Mouse (Mus musculus) heart, embryonic 14.5 days (tissue): ENCODE measurements around the gene Rbks. TPM values are rescaled to one million over a fixed set of nuclear protein-coding genes. Genes with fewer than 3 reads are reported as not detected.

Experiments used
- ATAC-seq: fragments of 200-750 bp; cut with Nextera tagmentation; 2 replicates; pipeline ENCODE4 v1.8.0; 2017; ENCODE audit warnings: low read depth, moderate TSS enrichment; ENCODE audit not compliant: insufficient number of reproducible peaks, insufficient read depth, low FRiP score
- H3K27ac ChIP-seq, 2 experiments: fragments of 200-500 bp in 1 of 2; fragments of 300-500 bp in 1 of 2; sonication (generic) in 1 of 2; replicated peaks in 1 of 2; 2 replicates each; pipeline ENCODE4 v1.5.1; 2012 to 2014; ENCODE audit warnings: low read depth in 2 of 2, low read length in 2 of 2, control low read depth in 1 of 2, mild to moderate bottlenecking in 1 of 2, mixed read lengths in 1 of 2; ENCODE audit not compliant: control insufficient read depth in 1 of 2, insufficient read depth in 1 of 2
- H3K27me3 ChIP-seq: fragments of 300-500 bp; sonication (generic); 2 replicates; pipeline ENCODE4 v1.6.1; 2014; ENCODE audit warnings: mild to moderate bottlenecking, low read length, control low read depth; ENCODE audit not compliant: control insufficient read depth, insufficient read depth
- H3K36me3 ChIP-seq: fragments of 300-500 bp; sonication (generic); 2 replicates; pipeline ENCODE4 v1.6.1; 2014; ENCODE audit warnings: mild to moderate bottlenecking, control low read depth, low read length, mixed read lengths; ENCODE audit not compliant: control insufficient read depth, insufficient read depth
- H3K4me1 ChIP-seq, 2 experiments: fragments of 200-500 bp in 1 of 2; fragments of 300-500 bp in 1 of 2; sonication (generic) in 1 of 2; 2 replicates each; pipeline ENCODE4 v1.6.1; 2012 to 2014; ENCODE audit warnings: low read length in 2 of 2, control low read depth in 1 of 2, mixed read lengths in 1 of 2; ENCODE audit not compliant: control insufficient read depth in 2 of 2, insufficient read depth in 2 of 2
- H3K4me2 ChIP-seq: fragments of 300-500 bp; sonication (generic); 2 replicates; pipeline ENCODE4 v1.6.1; 2014; ENCODE audit warnings: mild to moderate bottlenecking, low read length
- H3K4me3 ChIP-seq, 2 experiments: fragments of 200-500 bp in 1 of 2; fragments of 300-500 bp in 1 of 2; sonication (generic) in 1 of 2; 2 replicates each; pipeline ENCODE4 v1.5.1; 2012 to 2014; ENCODE audit warnings: low read length in 2 of 2, mild to moderate bottlenecking in 2 of 2, control low read depth in 1 of 2, low read depth in 1 of 2, moderate library complexity in 1 of 2; ENCODE audit not compliant: control insufficient read depth in 1 of 2, insufficient read depth in 1 of 2
- H3K9ac ChIP-seq: fragments of 300-500 bp; sonication (generic); 2 replicates; pipeline ENCODE4 v1.6.1; 2014; ENCODE audit warnings: mild to moderate bottlenecking, low read length
- H3K9me3 ChIP-seq: fragments of 300-500 bp; sonication (generic); 2 replicates; pipeline ENCODE4 v1.6.1; 2016; ENCODE audit warnings: low read length, control low read depth; ENCODE audit not compliant: control insufficient read depth
- WGBS: fragments of 180-500 bp; shearing (Covaris S2); extraction: QIAGEN DNeasy Blood & Tissue Kit; methylation state at CpG from one replicate; pipeline ENCODE4 v1.1.7; 2014; 5-methylcytosine and 5-hydroxymethylcytosine counted together
- polyA plus RNA-seq: library from polyadenylated mRNA; unstranded; fragments of >200 nt; fragmentation: Nextera tagmentation; extraction: Ambion mirVana; gene quantifications from 2 replicates; pipeline ENCODE4 v1.2.1, GENCODE M21; 2014

Gene Rbks
- polyA plus RNA-seq, 1 experiment from 2014 or later, result 3.6 TPM

DNA sequence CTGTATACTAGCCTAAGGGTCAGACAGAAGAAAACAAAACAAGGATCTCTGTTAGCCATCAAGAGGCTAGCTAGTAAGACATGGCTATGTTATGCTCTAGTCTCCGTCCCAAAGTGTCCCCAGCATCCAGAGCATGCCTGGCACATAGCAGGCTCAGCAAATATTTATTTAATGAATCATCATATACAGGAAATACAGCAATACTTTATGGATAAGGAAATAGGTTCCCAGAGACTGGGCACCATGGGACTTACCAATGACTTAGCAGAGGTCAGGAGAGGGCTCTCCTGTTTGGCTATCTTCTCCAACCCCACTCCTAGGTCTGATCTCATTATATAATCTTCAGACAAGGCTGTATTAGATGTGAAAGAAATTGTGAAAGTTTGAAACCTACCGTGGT, 50.1 kb downstream of the Rbks start:
- no peak for ATAC-seq

DNA sequence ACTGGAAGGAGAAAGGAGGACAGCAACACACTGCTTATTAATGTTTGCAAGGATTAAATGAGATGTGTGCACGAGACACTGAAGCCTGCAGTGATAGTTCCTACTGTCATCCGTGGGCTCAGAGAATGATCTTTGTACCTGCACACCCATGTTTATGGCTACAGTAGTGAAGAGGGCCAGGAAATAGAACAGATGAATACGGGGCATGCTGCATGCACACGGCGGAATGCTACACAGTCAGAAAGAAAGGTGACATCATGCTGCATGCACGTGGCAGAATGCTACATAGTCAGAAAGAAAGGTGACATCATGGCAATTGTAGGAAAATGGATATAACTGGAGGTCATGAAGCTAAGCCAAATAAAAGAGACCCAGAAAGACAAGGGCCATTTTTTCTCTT, 50.9 kb downstream of the Rbks start:
- H3K9ac ChIP-seq, result no peak overlapping the region
- no peaks in the 10 kb centered on the region for H3K27me3 ChIP-seq
- H3K27ac ChIP-seq, result no peak overlapping the region; a peak in 2 of 4 replicates
- no peaks in the 10 kb centered on the region for H3K36me3 ChIP-seq
- no peak for ATAC-seq
- no peaks in the 10 kb centered on the region for H3K9me3 ChIP-seq
- peaks cover 11 to 24% of the 10 kb centered on the region in 2 experiments for H3K4me1 ChIP-seq
- no peak overlapping the region for H3K4me3 ChIP-seq
- whole genome bisulfite sequencing, result 64% methylated on average over 6 of the region's 6 CpGs
- H3K4me2 ChIP-seq, result no peak overlapping the region

More for the DNA sequence above, 50.1 kb downstream of the Rbks start:
- H3K4me3 ChIP-seq, result no peak overlapping the region
- H3K27ac ChIP-seq, result no peak overlapping the region
- H3K27me3 ChIP-seq, result no peaks in the 10 kb centered on the region
- peaks cover 11 to 24% of the 10 kb centered on the region in 2 experiments for H3K4me1 ChIP-seq
- no peaks in the 10 kb centered on the region for H3K9me3 ChIP-seq
- H3K36me3 ChIP-seq, result no peaks in the 10 kb centered on the region
- 74% methylated on average over 2 of the region's 2 CpGs for WGBS
- no peak overlapping the region for H3K9ac ChIP-seq
- H3K4me2 ChIP-seq, result no peak overlapping the region

DNA sequence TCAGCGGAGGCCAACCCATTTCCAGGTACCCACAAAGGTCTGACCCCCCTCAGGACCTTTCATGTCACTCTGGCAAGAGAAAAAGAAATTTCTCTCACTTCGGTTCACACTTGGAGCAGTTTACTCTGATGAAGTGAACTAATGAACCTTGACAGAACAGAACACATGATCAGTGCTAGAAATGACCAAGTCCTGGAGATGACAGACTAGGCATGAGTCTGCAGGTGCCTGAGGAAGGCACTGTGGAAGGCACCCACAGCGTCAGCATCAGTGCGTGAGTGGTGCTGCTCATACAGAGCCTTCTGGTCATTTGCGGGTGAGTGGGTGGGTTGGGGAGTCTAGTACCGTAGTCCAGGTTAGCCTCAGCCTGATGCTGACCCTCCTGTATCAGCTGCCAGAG, 51.6 kb downstream of the Rbks start:
- Histone ChIP-seq H3K4me1 (peaks cover 11 to 24% of the 10 kb centered on the region in 2 experiments), H3K9ac (no peak overlapping the region), H3K9me3 (no peaks in the 10 kb centered on the region), H3K27me3 (no peaks in the 10 kb centered on the region), H3K4me3 (no peak overlapping the region), H3K4me2 (no peak overlapping the region), H3K27ac (peak overlapping the region in 1 of 2 experiments; percentile 85; a peak in 2 of 4 replicates), H3K36me3 (peaks cover 3% of the 10 kb centered on the region; the same call in 1 of the 2 replicates)
- WGBS, result 91% methylated on average over 6 of the region's 6 CpGs
- ATAC-seq, result no peak

DNA sequence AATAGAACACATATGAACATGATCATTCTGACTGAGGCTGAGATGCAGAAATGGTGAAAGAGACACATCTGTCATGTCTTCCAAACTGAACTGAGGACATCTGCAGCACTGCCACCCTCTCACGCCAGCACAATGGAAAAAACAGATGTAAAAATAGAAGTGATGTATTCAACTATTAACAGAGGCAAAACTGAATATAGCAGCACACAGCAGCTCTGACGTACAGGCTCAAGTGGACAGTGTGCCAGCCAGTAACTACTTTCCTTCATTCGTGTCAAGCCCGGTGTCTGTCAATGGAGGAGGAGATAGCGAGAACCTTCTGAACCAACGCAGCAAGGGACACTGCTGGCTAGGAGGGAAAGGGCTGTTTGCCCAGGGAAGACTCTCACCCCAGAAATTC, 52.6 kb downstream of the Rbks start:
- Histone ChIP-seq H3K9me3 (no peaks in the 10 kb centered on the region), H3K9ac (peak overlapping the region; percentile 40; the same call in 1 of the 2 replicates), H3K4me1 (peaks cover 11 to 24% of the 10 kb centered on the region in 2 experiments), H3K27ac (peak overlapping the region; percentile 85 to 91), H3K36me3 (peaks cover 6% of the 10 kb centered on the region; the same call in 1 of the 2 replicates), H3K4me3 (no peak overlapping the region), H3K27me3 (no peaks in the 10 kb centered on the region), H3K4me2 (no peak overlapping the region)
- 32% methylated on average over 6 of the region's 6 CpGs for WGBS
- ATAC-seq, result peak; percentile 75; the same call in 1 of the 2 replicates

DNA sequence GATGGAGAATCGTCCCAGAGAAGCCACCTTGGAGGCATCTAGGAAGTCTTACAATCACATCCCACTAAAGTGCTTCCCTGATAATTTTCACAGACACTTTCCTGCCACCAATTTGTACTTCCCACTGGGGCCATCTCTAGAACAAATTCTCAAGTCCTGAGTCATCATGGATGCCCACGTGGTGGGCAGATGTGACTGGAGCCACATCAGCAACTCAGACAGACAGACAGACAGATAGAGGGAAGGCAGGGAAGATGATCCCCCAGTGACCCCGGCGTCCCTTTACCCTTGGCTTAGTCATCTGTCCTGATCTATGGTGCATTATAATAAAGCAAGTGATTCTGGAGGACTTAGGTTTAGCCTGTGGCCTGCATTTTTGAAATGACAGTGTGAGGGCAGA, 53.2 kb downstream of the Rbks start:
- Histone ChIP-seq H3K27me3 (no peaks in the 10 kb centered on the region), H3K4me1 (peaks cover 11 to 24% of the 10 kb centered on the region in 2 experiments), H3K27ac (peak overlapping the region; percentile 85 to 91), H3K36me3 (peaks cover 6% of the 10 kb centered on the region; the same call in 1 of the 2 replicates), H3K9ac (peak overlapping the region; percentile 40), H3K4me3 (no peak overlapping the region), H3K9me3 (no peaks in the 10 kb centered on the region), H3K4me2 (no peak overlapping the region)
- ATAC-seq, result no peak
- WGBS, result 56% methylated on average over 4 of the region's 4 CpGs

DNA sequence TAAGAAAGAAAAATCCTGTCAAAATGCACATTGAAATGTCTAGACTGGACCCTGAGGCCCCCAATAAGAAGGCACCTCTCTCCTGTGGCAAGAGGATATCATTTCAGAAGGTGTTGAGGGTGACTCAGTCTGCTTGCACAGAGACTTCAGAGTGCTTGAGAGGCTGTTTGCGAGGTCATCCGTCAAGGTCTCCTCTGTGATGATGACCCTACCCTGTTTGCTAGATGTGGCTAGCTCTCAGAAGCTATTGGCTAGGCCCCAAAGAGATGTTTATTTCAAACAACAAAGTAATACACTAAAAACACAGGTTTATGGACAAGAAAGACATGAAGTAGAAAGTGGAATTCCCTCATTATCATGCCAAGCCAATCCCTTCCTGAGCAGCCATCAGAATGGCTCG, 55.1 kb downstream of the Rbks start:
- Histone ChIP-seq H3K9me3 (no peaks in the 10 kb centered on the region), H3K4me2 (no peak overlapping the region), H3K27ac (no peak overlapping the region), H3K4me3 (no peak overlapping the region), H3K4me1 (peaks cover 11 to 24% of the 10 kb centered on the region in 2 experiments), H3K27me3 (no peaks in the 10 kb centered on the region), H3K36me3 (peaks cover 6% of the 10 kb centered on the region; the same call in 1 of the 2 replicates), H3K9ac (no peak overlapping the region)
- WGBS, result 83% methylated on average over 3 of the region's 3 CpGs
- no peak for ATAC-seq

DNA sequence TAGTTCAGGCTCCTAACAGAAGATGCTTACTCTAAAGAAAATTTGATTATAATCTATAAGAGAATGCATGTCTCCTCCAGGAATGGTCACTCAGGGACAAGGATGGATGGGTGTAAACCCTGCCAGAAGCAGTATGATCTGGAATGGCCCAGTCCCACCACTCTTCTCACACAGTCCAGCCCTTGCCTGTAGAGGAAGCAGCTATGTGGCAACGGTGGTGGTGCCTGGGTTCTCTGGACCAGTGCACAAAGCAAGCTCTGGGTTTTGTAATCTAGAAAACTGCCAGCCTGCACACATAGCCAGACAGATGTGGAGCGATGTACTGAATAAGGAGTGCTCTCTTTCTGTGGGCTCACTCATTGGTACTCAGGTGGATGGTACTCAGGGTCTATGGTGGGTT, 56.9 kb downstream of the Rbks start:
- H3K27ac ChIP-seq, result no peak overlapping the region
- 88% methylated on average over 2 of the region's 2 CpGs for WGBS

More for the DNA sequence above, 56.9 kb downstream of the Rbks start:
- Histone ChIP-seq H3K27me3 (no peaks in the 10 kb centered on the region), H3K9ac (no peak overlapping the region), H3K4me3 (no peak overlapping the region), H3K4me1 (peaks cover 17 to 32% of the 10 kb centered on the region in 2 experiments), H3K9me3 (no peaks in the 10 kb centered on the region), H3K36me3 (peaks cover 6% of the 10 kb centered on the region; the same call in 1 of the 2 replicates), H3K4me2 (no peak overlapping the region)
- no peak for ATAC-seq
